Comparison of ENCODE assay signal across 8 mouse cellular contexts in the genomic region with DNA sequence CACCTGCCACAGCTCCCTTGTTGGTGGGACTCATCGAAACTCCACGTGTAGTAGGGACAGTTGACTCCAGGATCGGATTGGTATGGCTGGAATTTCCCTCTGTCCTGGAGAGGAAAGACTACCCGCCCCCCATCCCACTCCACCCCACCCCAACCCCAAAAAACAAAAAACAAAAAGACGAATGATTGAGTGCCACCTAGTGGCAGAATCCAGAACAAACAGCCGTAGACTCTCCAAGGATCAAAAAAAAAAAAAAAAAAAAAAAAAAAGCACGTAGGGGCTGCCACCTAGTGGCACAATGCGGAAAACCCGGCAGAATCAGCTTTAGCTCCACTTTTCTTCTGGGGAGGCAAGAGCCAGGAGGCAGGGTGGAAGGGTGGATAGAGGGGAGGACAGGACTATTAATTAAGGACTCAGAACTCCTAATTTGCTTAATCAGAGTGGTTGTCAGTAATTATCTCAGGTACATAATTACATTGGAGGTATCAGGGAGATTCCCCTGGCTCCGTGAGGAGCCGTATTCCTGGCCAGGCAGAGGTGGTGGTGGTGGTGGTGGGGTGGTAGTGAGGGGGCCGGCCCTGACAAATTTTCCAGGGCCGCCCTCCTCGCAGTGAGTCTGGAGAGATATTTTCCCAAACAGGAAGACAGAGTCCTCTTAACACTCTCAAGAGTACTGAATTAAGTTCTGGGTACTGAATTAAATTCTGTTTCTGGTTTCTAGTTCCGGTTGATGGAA.
DNase-seq lines count a peak whose midpoint lies in the region; ATAC-seq lines count a peak whose summit lies in the region.

No protein-coding gene starts in this region.

- H3K4me1 ChIP-seq in liver, embryonic 13.5 days (replicated peaks): 0 out of 2 replicates have a peak, but pooled peaks cover 4% of the 10 kb centered on the region

- peak overlapping the region; percentile 26 for H3K4me3 ChIP-seq in liver, embryonic 13.5 days (replicated peaks)

- H3K9me3 ChIP-seq in liver, embryonic 13.5 days (replicated peaks): no peaks in the 10 kb centered on the region

- no peak overlapping the region for H3K27ac ChIP-seq in liver, embryonic 13.5 days

- DNase-seq in A20 (ENCODE audit: low read depth, low spot score): peak; percentile 80
- peak; percentile 28 for DNase-seq in WW6 (ENCODE audit: low read depth, low spot score)
- DNase-seq in embryo, embryonic 10.5 days (ENCODE audit: low spot score): peak; percentile 91
- peak; percentile 30 to 49 for DNase-seq in heart, adult 9 months (ENCODE audit: low spot score in 2 of 2)
- DNase-seq in kidney, adult 8-10 months: peak; percentile 26 to 50
- DNase-seq in liver, embryonic 13.5 days: peak; percentile 8
- peak; percentile 74 for DNase-seq in neural tube, embryonic 10.5 days (ENCODE audit: extremely low spot score, low spot score)
- DNase-seq in testis, postnatal 10 days (ENCODE audit: low spot score): peak; percentile 80

- 20% methylated on average over 15 of the region's 15 CpGs for WGBS in liver, embryonic 13.5 days (ENCODE audit: insufficient replicate concordance)

- ATAC-seq in liver, embryonic 13.5 days (ENCODE audit: low read depth): peak; percentile 34; the same call in 1 of the 2 replicates

- peak overlapping the region; percentile 48 for H3K4me2 ChIP-seq in liver, embryonic 13.5 days

- H3K27me3 ChIP-seq in liver, embryonic 13.5 days: no peaks in the 10 kb centered on the region

- no peak overlapping the region for H3K9ac ChIP-seq in liver, embryonic 13.5 days

- no peaks in the 10 kb centered on the region for H3K36me3 ChIP-seq in liver, embryonic 13.5 days

Comparison
In these comparisons a context has a peak if more than half of its experiments do, and no peak if none do; other contexts are left out.
1. DNase-seq: peak in every context shown above with its lines; median percentile 91 in embryo, embryonic 10.5 days; 80 in A20; 80 in testis, postnatal 10 days; 74 in neural tube, embryonic 10.5 days; 40 in heart, adult 9 months; 38 in kidney, adult 8-10 months; 28 in WW6; 8 in liver, embryonic 13.5 days.